Mouse (Mus musculus): Measurements from ENCODE around the gene Stau1. TPM values are rescaled to one million over a fixed set of nuclear protein-coding genes. Genes with fewer than 3 reads are reported as not detected.

The Stau1 gene
- polyA plus RNA-seq (2014; fragmentation: Illumina TruSeq; extraction: RNeasy Lipid Tissue Mini Kit (QIAGEN cat#74804); ENCODE audit: low replicate concordance): 24.7 TPM

GRCm38 (mm10) chr2:166995796-166996532, at the start of gene Stau1:
Stau1 (minus strand) TSS chr2:166996299.

GRCm38 (mm10) chr2:167014702-167015381, 18.7 kb upstream of the Stau1 start, which contains the start of gene Ddx27:
Ddx27 (plus strand) TSS chr2:167015193.

GRCm38 (mm10) chr2:166905711-166906522, 90.2 kb downstream of the Stau1 start, which contains the start of gene Cse1l:
Cse1l (plus strand) TSS chr2:166906040.

Other genes starting within 250 kb of the Stau1 start
- 0.33 TPM for gene Trp53rkb, start 203.8 kb downstream of the Stau1 start, polyA plus RNA-seq (2014; fragmentation: Illumina TruSeq; extraction: RNeasy Lipid Tissue Mini Kit (QIAGEN cat#74804); ENCODE audit: low replicate concordance)
- 16.5 TPM for gene Arfgef2, start 190.7 kb downstream of the Stau1 start, polyA plus RNA-seq (2014; fragmentation: Illumina TruSeq; extraction: RNeasy Lipid Tissue Mini Kit (QIAGEN cat#74804); ENCODE audit: low replicate concordance)
- 151 TPM for gene Cse1l, start 90.3 kb downstream of the Stau1 start, polyA plus RNA-seq (2014; fragmentation: Illumina TruSeq; extraction: RNeasy Lipid Tissue Mini Kit (QIAGEN cat#74804); ENCODE audit: low replicate concordance)
- 4.5 TPM for gene Ddx27, start 18.9 kb upstream of the Stau1 start, polyA plus RNA-seq (2014; fragmentation: Illumina TruSeq; extraction: RNeasy Lipid Tissue Mini Kit (QIAGEN cat#74804); ENCODE audit: low replicate concordance)
- gene Znfx1, start 66.7 kb upstream of the Stau1 start, polyA plus RNA-seq (2014; fragmentation: Illumina TruSeq; extraction: RNeasy Lipid Tissue Mini Kit (QIAGEN cat#74804); ENCODE audit: low replicate concordance): 2.0 TPM
- gene Kcnb1, start 193.9 kb upstream of the Stau1 start, polyA plus RNA-seq (2014; fragmentation: Illumina TruSeq; extraction: RNeasy Lipid Tissue Mini Kit (QIAGEN cat#74804); ENCODE audit: low replicate concordance): 0.85 TPM
- gene Ptgis, start 244.3 kb upstream of the Stau1 start, polyA plus RNA-seq (2014; fragmentation: Illumina TruSeq; extraction: RNeasy Lipid Tissue Mini Kit (QIAGEN cat#74804); ENCODE audit: low replicate concordance): not detected